Mouse (Mus musculus): ENCODE data around the gene Cdip1.

- no peak for TF ChIP-seq POLR2A (IDR thresholded peaks at IDR 0.05; ENCODE audit: insufficient read depth, low read length)
- TF ChIP-seq EP300 (IDR thresholded peaks at IDR 0.05; ENCODE audit: insufficient read depth, low read depth, low read length): no peak
These were observed 59.2 kb downstream of the Cdip1 start for GRCm38 (mm10) chr16:4730776-4731358.
